Mouse (Mus musculus) brain, embryonic 14.5 days (tissue): Measurements from ENCODE around the gene Gmfb. TPM values are rescaled to one million over a fixed set of nuclear protein-coding genes. Genes with fewer than 3 reads are reported as not detected.
A peak's percentile ranks its signal among the peaks of the same experiment; 100 is the strongest.
"Not testable (repeated sequence)": the region's sequence is repeated elsewhere in the genome, so short reads cannot be mapped to it uniquely, and the experiment has no call there.

Experiments
- DNase-seq: peaks from one replicate; pipeline ENCODE4 v3.0.0-alpha.2; 2011; ENCODE audit warnings: low read depth
- CTCF ChIP-seq: fragments of 200-500 bp; IDR thresholded peaks from 2 replicates; pipeline ENCODE4 v1.5.1; 2012; ENCODE audit warnings: inconsistent platforms, mild to moderate bottlenecking, moderate library complexity, borderline replicate concordance; ENCODE audit not compliant: insufficient read depth, insufficient read length; ENCODE audit errors: extremely low read depth
- POLR2A ChIP-seq: fragments of 200-500 bp; IDR thresholded peaks from 2 replicates; pipeline ENCODE4 v1.6.1; 2012; ENCODE audit warnings: mild to moderate bottlenecking, inconsistent platforms, borderline replicate concordance; ENCODE audit not compliant: poor library complexity, insufficient read depth, insufficient read length, severe bottlenecking; ENCODE audit errors: extremely low read depth
- polyA plus RNA-seq: library from polyadenylated mRNA; depleted of rRNA; stranded (reverse); fragments of >200 nt; gene quantifications from 2 replicates; pipeline ENCODE4 v1.2.3, GENCODE M21; 2012

The Gmfb gene
- polyA plus RNA-seq, 1 experiment = 66.6 TPM

DNA sequence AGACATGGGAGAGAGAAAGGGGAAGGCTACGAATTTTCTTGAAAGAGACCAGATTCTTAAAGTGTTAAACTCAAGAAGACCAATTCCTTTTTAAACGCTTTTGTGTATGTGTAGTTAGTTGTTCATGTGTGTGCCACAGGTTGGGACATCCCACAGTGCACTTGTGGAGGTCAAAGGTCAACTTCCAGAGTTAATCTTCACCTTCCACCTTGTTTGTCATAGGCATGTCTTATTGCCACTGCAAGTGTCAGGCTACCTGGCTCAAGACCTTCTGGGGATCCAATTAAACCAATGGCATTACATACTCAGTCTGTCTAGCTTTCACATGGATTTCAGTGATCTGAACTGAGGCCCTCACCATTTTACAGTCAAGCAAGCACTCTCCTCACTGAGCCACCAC lies 2.0 kb upstream of the Gmfb start:
- TF ChIP-seq POLR2A = no peak
- TF ChIP-seq CTCF = no peak
- no peak for DNase-seq

DNA sequence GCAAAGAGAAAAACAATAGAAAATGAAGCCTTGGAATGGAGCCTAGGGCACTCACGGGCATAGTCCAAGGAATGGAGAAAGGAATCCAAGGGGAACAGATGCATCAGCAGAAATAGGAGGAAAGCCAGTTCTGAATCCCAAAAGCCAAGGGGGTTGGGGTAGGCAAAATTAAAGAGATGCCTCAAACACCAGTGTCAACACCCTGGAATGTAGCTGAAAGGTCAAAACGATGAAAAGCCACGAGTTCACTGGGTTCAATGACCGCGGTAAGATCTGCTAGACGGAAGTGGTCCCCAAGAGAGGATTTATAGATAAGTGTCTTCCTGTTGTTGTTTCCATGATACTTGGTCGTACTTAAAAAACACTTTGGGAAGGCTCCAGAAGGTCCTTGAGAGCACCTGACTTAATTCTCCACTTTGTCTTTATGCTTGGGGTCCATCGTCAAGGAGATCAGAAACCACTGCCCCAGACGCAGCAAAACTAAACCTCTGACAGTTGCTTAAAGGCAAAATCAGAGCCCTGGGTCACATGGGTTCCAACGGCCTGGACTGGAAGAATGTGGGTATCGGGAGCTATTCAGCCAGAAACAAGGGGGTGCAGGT lies 670 bp downstream of the Gmfb start:
- TF ChIP-seq POLR2A (no peak), CTCF (no peak)
- DNase-seq = no peak

DNA sequence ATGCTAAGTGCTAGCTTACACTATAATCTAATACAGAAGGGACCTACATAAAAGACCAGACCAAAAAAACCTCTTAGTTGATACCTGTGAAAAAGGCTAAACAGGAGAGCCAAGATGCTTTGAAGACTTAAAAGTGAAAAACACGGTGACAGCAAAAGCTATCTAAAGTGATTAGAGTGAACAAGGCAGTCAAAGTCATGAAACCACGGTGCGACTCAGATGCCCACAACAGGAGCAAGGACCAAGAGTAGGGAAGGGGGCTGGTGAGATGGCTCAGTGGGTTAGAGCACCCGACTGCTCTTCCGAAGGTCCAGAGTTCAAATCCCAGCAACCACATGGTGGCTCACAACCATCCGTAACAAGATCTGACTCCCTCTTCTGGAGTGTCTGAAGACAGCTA lies 2.1 kb downstream of the Gmfb start:
- not testable (repeated sequence) for DNase-seq

DNA sequence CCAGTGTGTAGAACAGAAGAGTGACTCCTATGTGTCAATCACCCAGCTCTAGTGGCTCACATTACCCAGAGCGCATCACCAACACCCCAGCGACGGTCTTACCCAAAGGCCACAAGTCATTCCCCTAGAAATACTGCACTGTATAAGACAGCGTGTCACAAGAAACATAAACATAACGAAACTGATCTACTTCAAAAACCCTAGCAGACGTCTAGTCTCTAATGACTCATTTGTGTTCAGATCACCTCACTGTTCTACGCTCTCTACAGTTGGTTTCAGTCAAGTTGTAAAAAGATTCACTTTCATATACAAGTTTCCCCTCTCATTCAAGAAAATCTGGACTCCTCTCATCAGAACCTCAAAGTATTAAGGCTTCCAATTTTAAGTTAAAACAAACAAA lies 3.3 kb downstream of the Gmfb start:
- no peak for TF ChIP-seq CTCF
- no peak for TF ChIP-seq POLR2A
- DNase-seq = no peak

DNA sequence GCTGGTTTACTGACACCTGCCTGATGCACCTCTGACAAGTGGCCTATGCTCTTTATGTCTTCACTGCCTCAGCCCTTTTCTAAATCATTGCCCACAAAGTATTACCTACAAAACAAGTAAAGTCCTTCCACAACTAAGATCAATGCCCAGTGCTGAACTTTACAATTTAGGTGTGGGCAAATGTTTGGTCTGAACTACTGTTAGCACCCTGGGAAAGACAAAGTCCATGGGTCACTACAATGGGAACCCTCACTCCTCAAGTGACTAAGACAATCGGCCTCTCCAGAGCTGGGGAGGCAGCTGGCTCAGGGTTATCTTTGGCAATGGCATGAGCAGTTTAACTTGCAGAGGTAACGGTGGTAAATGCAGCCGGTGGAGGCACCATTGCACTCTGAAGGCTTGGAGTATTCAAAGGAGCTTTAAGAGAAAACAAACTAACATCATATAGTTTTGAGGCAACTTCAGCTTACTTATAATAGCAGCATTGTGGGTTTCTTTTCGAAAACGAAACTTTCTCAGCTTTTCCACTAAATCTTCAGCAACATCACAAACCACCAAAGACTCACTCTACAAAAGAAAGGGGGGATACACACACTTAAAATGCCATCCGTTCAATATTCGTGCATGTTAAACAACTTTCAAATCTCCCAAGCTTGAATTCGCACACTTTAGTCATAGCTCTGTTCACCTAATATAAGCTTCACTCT lies 5.0 kb downstream of the Gmfb start:
- no peak for DNase-seq
- TF ChIP-seq CTCF = no peak
- no peak for TF ChIP-seq POLR2A

DNA sequence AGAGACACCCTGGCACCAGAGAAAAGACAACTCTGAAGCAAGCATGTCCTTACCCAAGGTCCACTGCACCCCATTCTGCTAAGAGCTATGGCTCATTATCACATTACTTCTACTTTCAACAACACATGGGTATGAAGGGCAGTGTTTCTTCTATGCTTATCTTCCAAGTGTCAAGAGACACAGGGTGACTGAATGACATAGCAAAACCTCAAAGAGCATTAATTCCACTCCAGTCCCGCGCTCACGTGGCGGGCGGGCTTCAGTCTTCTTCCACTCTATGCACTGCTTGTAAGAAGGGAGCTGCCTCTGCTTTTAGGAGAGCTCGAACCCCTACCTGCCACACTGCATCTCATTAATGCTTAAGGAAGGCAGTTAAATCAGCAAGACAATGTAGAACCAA lies 6.4 kb downstream of the Gmfb start:
- no peak for TF ChIP-seq POLR2A
- no peak for TF ChIP-seq CTCF
- no peak for DNase-seq

DNA sequence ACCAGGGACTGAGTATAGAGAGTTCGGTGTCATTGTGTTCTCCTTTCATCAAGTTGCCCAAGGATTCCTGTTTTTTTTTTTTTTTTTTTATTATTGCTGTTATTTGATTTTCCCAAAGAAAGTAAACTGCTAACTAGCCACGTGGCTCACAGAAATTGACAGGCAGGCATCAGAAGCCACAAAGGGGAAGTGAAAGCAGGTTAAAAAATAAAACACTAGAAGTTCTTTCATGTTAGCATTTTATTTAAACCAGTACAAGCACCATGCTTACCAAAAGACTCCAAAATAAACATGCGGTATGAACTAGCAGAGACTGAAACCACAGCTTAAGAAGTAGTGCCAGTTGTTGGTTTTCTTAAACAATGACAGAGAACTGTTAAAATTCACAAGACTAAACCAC lies 14.1 kb downstream of the Gmfb start:
- no peak for TF ChIP-seq CTCF
- TF ChIP-seq POLR2A = no peak
- no peak for DNase-seq

DNA sequence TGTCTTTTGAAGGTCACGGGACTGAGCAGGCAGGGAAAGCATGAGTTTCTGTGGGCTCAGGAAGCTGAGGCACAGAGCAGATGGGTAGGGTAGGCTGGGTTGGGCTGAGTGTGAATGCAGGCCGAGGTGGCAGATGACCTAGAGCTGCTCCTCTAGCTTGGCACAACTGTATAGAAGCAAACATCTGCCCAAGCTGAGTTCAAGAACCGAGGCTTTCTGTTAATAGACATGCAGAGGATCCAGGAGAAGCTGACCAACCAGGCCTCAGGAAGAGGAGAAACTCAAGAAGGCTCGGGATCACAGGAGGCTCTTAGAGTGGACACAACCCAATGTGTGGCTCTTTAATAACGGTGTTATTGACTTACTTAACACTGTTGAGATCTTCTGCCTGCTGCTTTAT lies 15.9 kb downstream of the Gmfb start:
- no peak for DNase-seq
- TF ChIP-seq POLR2A = no peak
- TF ChIP-seq CTCF = no peak

DNA sequence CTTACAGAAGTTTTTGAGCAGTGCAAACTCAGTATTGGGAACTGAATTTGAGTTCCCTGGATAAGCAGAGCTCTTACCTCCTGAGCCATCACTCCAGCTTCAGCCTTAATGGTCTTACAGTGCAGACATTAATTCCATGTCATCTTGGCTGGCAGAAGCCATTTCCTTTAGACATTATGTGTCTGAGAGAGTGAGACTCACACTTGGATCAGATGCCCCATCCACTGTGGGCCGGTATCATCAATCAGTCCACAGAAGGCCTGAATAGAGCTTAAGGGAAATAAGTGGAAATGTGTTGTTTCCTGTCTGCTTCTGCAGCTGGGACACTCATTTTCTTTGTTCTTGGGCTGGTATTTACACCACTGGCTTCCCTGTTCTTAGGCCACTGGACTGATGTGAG lies 18.3 kb downstream of the Gmfb start:
- TF ChIP-seq POLR2A (no peak), CTCF (no peak)
- no peak for DNase-seq

DNA sequence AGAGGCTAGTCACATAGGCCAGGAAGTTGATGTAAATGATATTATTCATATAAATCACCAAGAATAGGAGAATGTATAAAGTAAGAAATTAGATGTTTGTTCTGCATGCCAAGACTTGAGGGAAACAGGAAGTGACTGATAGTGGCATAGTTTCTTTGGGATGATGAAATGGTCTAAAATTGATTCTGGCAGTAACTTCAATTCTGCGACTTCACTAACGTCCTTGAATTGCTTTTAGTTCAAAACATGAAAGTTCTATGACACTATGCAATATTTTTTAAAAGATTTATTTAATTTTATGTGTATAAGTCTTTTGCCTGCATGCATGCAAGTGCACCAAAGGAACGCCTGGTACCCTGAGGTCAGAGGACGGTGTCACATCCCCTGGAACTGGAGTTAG lies 18.8 kb downstream of the Gmfb start:
- no peak for DNase-seq
- TF ChIP-seq CTCF (no peak), POLR2A (no peak)

DNA sequence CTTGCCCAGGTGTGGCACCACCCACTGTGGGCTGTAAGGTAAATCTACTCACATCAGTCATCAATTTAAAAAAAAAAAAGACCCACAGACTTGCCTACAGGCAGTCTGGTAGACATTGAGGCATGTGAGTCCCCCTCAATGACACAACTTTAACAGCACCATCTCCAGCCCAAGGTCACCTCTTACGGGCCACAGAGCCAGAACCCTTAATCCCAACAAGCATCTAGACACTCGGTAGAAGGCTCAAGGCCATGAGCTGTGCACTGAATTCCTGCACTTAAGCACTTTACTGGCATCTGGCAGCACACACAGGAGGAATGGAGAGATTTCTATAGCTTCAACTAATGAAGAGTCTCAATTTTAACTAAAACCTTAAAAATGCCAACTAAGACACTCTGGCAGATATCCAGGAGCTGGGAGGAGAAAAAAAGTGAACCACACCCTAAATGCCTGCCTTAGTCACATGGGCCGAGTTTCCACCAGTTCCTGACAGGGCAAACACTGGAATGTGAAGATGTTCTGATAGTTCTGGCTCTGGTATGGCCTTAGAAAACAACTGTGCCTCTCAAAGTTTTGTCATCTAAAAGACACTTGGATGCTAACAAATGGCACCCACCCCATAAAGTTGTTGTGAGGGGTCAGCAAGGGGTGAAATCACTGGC lies 21.2 kb downstream of the Gmfb start:
- DNase-seq = no peak
- TF ChIP-seq POLR2A (no peak), CTCF (no peak)

DNA sequence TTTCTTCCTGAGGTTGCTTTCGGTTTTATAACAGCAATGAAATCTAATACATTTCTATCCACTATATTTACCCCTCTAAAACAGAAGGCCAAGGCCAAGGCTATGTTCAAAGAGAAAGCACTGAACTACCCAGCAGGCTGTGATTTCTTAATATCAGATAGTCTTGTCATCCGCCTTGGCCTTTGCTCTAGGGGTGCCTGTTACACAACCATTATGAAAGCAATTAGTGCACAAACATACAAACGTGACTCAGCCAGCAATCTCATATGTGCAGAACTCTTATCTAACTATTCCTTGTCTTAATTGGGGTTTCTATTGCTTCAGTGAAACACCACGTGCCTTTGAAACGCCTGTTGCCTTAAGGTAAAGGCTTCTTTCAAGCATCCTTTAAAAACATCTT lies 27.9 kb downstream of the Gmfb start:
- TF ChIP-seq CTCF (no peak), POLR2A (no peak)
- DNase-seq = no peak

DNA sequence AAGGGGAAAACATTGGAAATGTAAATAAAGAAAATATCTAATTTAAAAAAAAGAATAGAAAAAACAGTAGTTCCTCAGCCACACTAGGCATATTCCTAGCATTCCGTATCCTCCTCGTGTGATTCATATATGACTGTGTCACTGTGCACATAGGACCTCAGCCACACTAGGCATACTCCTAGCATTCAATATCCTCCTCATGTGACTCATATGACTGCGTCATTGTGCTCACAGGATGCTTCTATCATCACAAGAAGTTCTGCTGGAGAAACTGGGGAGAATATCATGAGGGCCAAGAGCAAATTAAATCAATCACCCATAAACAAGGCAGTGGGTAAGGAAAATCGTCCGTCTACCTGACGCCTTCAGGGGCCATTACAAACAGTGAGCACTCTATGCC lies 31.3 kb downstream of the Gmfb start:
- no peak for DNase-seq

DNA sequence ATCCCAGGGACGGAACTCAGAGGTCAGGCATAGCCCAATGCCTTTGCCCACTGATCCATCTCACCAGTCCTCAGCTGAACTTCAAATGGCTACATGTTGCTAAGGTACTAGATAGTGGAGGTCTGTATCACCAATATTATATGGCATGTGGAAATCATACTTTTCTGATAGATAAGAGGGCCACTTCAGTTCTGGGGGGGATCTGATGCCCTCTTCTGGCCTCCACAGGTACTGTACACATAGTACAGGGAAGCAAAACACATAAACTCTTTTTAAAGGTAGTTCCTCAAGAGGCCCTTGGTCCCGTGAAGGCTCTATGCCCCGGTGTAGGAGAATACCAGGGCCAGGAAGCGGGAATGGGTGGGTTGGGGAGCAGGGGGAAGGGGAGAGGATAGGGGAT lies 31.7 kb downstream of the Gmfb start:
- TF ChIP-seq POLR2A = no peak
- TF ChIP-seq CTCF = peak; percentile 18; the same call in 1 of the 2 replicates
- DNase-seq = no peak

More for the DNA sequence above, 31.3 kb downstream of the Gmfb start:
- no peak for TF ChIP-seq POLR2A
- TF ChIP-seq CTCF = no peak

DNA sequence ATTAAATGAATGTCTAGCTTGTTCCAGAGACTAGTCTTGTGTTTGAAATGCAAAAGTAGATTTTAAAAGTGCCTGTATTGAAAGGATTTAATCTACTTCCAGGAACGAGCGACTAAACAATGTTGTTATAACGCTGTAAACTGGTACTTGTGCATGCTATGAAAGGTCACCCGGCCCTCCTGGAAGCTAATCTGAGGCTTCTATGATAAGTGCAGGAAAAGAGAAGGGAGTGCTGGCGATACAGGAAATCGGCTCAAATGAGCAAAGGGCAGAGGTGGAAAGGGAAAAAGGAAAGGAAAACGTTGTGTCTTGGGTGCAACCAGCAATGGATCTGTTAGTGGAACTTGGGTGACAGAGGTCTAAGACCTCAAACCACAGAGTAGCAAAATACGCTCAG lies 33.5 kb downstream of the Gmfb start:
- TF ChIP-seq CTCF (no peak), POLR2A (no peak)
- DNase-seq = no peak
